Mouse (Mus musculus) large intestine, adult 2 months (tissue): ENCODE data around the gene Prr12. TPM values are rescaled to one million over a fixed set of nuclear protein-coding genes. Genes with fewer than 3 reads are reported as not detected.

Source experiments
- DNase-seq: peaks from one replicate; pipeline ENCODE4 v3.0.0-alpha.2; 2012; ENCODE audit warnings: low read depth, low spot score
- WGBS: fragments of 180-500 bp; shearing (Covaris S2); methylation state at CpG from one replicate; pipeline ENCODE4 v1.1.7; 2018; 5-methylcytosine and 5-hydroxymethylcytosine counted together
- polyA plus RNA-seq: library from polyadenylated mRNA; depleted of rRNA; stranded (reverse); fragments of >200 nt; gene quantifications from 2 replicates; pipeline ENCODE4 v1.2.3, GENCODE M21; 2012

The Prr12 gene
- polyA plus RNA-seq, 1 experiment: 5.4 TPM

GRCm38 (mm10) chr7:45079856-45080255 is 27.2 kb upstream of the Prr12 start:
- DNase-seq: peak; percentile 67
- WGBS: under 1% methylated on average over 10 of the region's 10 CpGs

- no peak for DNase-seq
- 30% methylated on average over 9 of the region's 9 CpGs for WGBS
These were observed 25.8 kb upstream of the Prr12 start for GRCm38 (mm10) chr7:45078513-45078912.

- DNase-seq: no peak
- 93% methylated on average over 2 of the region's 2 CpGs for WGBS
These were observed 25.1 kb upstream of the Prr12 start for GRCm38 (mm10) chr7:45077829-45078228.

GRCm38 (mm10) chr7:45077322-45077721 is 24.6 kb upstream of the Prr12 start:
- no peak for DNase-seq
- 83% methylated on average over 14 of the region's 14 CpGs for WGBS

- DNase-seq: no peak
- WGBS: 91% methylated on average over 30 of the region's 30 CpGs
These were observed 23.8 kb upstream of the Prr12 start for GRCm38 (mm10) chr7:45076501-45076900.

- WGBS: 72% methylated on average over 4 of the region's 4 CpGs
These were observed 22.7 kb upstream of the Prr12 start for GRCm38 (mm10) chr7:45075405-45075804.

GRCm38 (mm10) chr7:45073949-45074348 is 21.3 kb upstream of the Prr12 start:
- WGBS: 90% methylated on average over 12 of the region's 12 CpGs
- no peak for DNase-seq

More at GRCm38 (mm10) chr7:45075405-45075804, 22.7 kb upstream of the Prr12 start:
- DNase-seq: no peak

GRCm38 (mm10) chr7:45073171-45073707 is 20.6 kb upstream of the Prr12 start:
- no peak for DNase-seq
- WGBS: 76% methylated on average over 7 of the region's 7 CpGs

- no peak for DNase-seq
- WGBS: 73% methylated on average over 2 of the region's 2 CpGs
These were observed 19.5 kb upstream of the Prr12 start for GRCm38 (mm10) chr7:45072230-45072629.

- DNase-seq: no peak
- 89% methylated on average over 2 of the region's 2 CpGs for WGBS
These were observed 17.0 kb upstream of the Prr12 start for GRCm38 (mm10) chr7:45069671-45070070.

GRCm38 (mm10) chr7:45068000-45068318 is 15.3 kb upstream of the Prr12 start:
- WGBS: 12% methylated on average over 5 of the region's 5 CpGs
- no peak for DNase-seq

GRCm38 (mm10) chr7:45067190-45067999 is 14.7 kb upstream of the Prr12 start:
- DNase-seq: no peak
- WGBS: 89% methylated on average over 4 of the region's 4 CpGs

GRCm38 (mm10) chr7:45062239-45062835 is 9.7 kb upstream of the Prr12 start, which contains the start of the genes Nosip and Prrg2:
Gene Nosip (plus strand): TSS chr7:45062429.
Gene Prrg2 (minus strand): TSS chr7:45062677.
- WGBS: under 1% methylated on average over 31 of the region's 31 CpGs
- peak; percentile 99 for DNase-seq

GRCm38 (mm10) chr7:45061532-45062075 is 8.9 kb upstream of the Prr12 start:
- 7% methylated on average over 11 of the region's 11 CpGs for WGBS
- no peak for DNase-seq

GRCm38 (mm10) chr7:45060632-45061122 is 8.0 kb upstream of the Prr12 start:
- DNase-seq: no peak
- 86% methylated on average over 6 of the region's 6 CpGs for WGBS

- no peak for DNase-seq
- 89% methylated on average over 10 of the region's 10 CpGs for WGBS
These were observed 6.2 kb upstream of the Prr12 start for GRCm38 (mm10) chr7:45058607-45059571.

GRCm38 (mm10) chr7:45056972-45057348 is 4.3 kb upstream of the Prr12 start:
- no peak for DNase-seq

- WGBS: 80% methylated on average over 14 of the region's 14 CpGs
- no peak for DNase-seq
These were observed 3.8 kb upstream of the Prr12 start for GRCm38 (mm10) chr7:45056329-45056971.

- WGBS: under 1% methylated on average over 33 of the region's 33 CpGs
- peak; percentile 91 for DNase-seq
These were observed 1.3 kb upstream of the Prr12 start for GRCm38 (mm10) chr7:45053931-45054510.
